Mouse (Mus musculus): ENCODE data around the gene Cd248. TPM values are rescaled to one million over a fixed set of nuclear protein-coding genes. Genes with fewer than 3 reads are reported as not detected.
A peak's percentile ranks its signal among the peaks of the same experiment; 100 is the strongest.

The Cd248 gene
- total and polyA plus RNA-seq, 3 experiments, result 9.3 to 18.1 (median 12.2) TPM

- Histone ChIP-seq H3K4me3 (peak overlapping the region; percentile 89), H3K27me3 (ENCODE audit: control insufficient read depth, insufficient read depth, low read length) (no peaks in the 10 kb centered on the region), H3K27ac (peak overlapping the region; percentile 100), H3K36me3 (ENCODE audit: control insufficient read depth, insufficient read depth, low read length) (no peaks in the 10 kb centered on the region), H3K9ac (ENCODE audit: low read depth, low read length) (peak overlapping the region; percentile 87), H3K4me1 (ENCODE audit: control insufficient read depth, insufficient read depth, low read length) (peaks cover 6% of the 10 kb centered on the region), H3K79me2 (replicated peaks; ENCODE audit: control insufficient read depth, insufficient read depth, low read length) (no peaks in the 10 kb centered on the region)
- TF ChIP-seq EP300 (IDR thresholded peaks at IDR 0.05; ENCODE audit: insufficient read depth, low read depth, low read length) (no peak), POLR2A (IDR thresholded peaks at IDR 0.05; ENCODE audit: insufficient read depth, low read depth, low read length) (no peak), CTCF (IDR thresholded peaks at IDR 0.05) (no peak)
- DNase-seq, result no peak
- intact Hi-C loops (cut with DNase I), result loop anchor here (2.0 kb wide), 1 partner anchor 17 kb away; the partner anchor contains the start of gene Yif1a
- under 1% methylated on average over 9 of the region's 9 CpGs for WGBS
Observed at GRCm38 (mm10) chr19:5106074-5106473, 38.2 kb downstream of the Cd248 start.

GRCm38 (mm10) chr19:5106731-5107191 is 38.9 kb downstream of the Cd248 start, which contains the start of gene Rab1b:
Gene Rab1b (minus strand): TSS chr19:5107072.
- intact Hi-C loops (cut with DNase I), result loop anchor here (2.0 kb wide), 1 partner anchor 18 kb away; the partner anchor contains the start of gene Yif1a

DNA sequence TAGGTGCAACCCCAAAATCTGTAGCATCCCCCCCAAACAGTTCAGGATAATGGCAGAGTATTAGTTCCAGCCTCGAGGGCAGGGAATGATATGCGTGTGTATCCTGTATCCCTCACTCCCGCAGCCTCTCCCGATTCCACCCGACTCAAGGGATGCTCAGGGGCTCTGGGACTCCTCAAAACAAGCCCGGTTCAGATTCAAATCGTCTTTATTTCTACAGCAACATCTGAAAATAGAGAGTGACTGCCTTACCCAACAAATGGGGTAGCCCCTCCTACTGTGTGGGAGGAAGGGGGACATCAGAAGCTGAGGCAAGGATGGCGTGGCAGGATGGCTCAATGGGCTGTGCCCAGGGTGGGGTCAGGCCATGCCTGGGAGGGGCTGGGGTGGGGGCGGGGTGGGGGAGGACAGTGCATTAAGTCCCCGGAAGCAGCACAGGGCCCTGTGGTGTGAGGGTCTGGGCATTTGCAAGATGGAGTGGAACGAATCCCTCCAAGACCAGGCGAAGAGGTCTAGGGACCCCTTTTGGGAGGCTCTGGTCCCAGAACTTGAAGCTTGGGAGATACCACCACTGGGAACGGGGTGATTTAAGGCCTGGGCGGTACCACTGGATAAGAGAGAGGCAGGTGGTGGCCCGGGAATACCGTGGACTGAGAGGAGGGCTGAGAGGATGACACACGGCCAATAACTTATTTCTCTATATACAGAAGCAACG is 39.8 kb downstream of the Cd248 start:
- Histone ChIP-seq H3K9ac (ENCODE audit: low read depth, low read length) (no peak overlapping the region), H3K36me3 (ENCODE audit: control insufficient read depth, insufficient read depth, low read length) (no peaks in the 10 kb centered on the region), H3K4me1 (ENCODE audit: control insufficient read depth, insufficient read depth, low read length) (peaks cover 6% of the 10 kb centered on the region), H3K79me2 (replicated peaks; ENCODE audit: control insufficient read depth, insufficient read depth, low read length) (no peaks in the 10 kb centered on the region), H3K4me3 (no peak overlapping the region), H3K27ac (no peak overlapping the region; the same call in 1 of the 2 replicates), H3K27me3 (ENCODE audit: control insufficient read depth, insufficient read depth, low read length) (no peaks in the 10 kb centered on the region)
- WGBS, result 73% methylated on average over 18 of the region's 18 CpGs
- DNase-seq, result no peak
- TF ChIP-seq POLR2A (IDR thresholded peaks at IDR 0.05; ENCODE audit: insufficient read depth, low read depth, low read length), result no peak
- no peak for TF ChIP-seq CTCF (IDR thresholded peaks at IDR 0.05)
- no peak for TF ChIP-seq EP300 (IDR thresholded peaks at IDR 0.05; ENCODE audit: insufficient read depth, low read depth, low read length)
- intact Hi-C loops (cut with DNase I), result loop anchor here (2.0 kb wide), 1 partner anchor 19 kb away; the partner anchor contains the start of gene Yif1a

More at GRCm38 (mm10) chr19:5106731-5107191, 38.9 kb downstream of the Cd248 start, which contains the start of gene Rab1b:
- under 1% methylated on average over 46 of the region's 46 CpGs for WGBS
- H3K4me3 ChIP-seq, result peak within 1 kb of the TSS; percentile 89
- peak within 1 kb of the TSS; percentile 100 for H3K27ac ChIP-seq
- peak; percentile 97 to 99 for DNase-seq
- H3K9ac ChIP-seq (ENCODE audit: low read depth, low read length), result peak within 1 kb of the TSS; percentile 87
- H3K79me2 ChIP-seq (replicated peaks; ENCODE audit: control insufficient read depth, insufficient read depth, low read length), result no peaks in the 10 kb centered on the region
- no peaks in the 10 kb centered on the region for H3K27me3 ChIP-seq (ENCODE audit: control insufficient read depth, insufficient read depth, low read length)
- TF ChIP-seq CTCF (IDR thresholded peaks at IDR 0.05) (no peak), POLR2A (IDR thresholded peaks at IDR 0.05; ENCODE audit: insufficient read depth, low read depth, low read length) (peak; percentile 78)
- peaks cover 6% of the 10 kb centered on the region for H3K4me1 ChIP-seq (ENCODE audit: control insufficient read depth, insufficient read depth, low read length)
- H3K36me3 ChIP-seq (ENCODE audit: control insufficient read depth, insufficient read depth, low read length), result no peaks in the 10 kb centered on the region

DNA sequence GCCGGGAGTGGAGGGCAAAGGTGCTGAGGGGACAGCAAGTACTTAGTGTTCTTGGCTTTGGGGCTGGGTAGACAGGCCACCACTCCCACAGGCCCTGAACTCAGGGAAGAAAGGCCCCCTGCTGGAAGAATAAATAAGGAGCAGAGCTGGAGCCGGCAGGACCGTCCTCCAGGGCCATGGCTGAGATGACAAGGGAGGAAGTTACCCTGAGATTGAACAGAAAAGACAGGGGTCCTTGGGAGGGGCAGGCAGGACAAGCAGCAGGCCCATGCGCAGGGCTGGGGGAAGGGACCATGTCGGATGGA is 40.3 kb downstream of the Cd248 start:
- H3K4me1 ChIP-seq (ENCODE audit: control insufficient read depth, insufficient read depth, low read length), result peaks cover 6% of the 10 kb centered on the region
- intact Hi-C loops (cut with DNase I), result no loop called here
- 14% methylated on average over 5 of the region's 5 CpGs for WGBS
- H3K27ac ChIP-seq, result no peak overlapping the region
- no peaks in the 10 kb centered on the region for H3K36me3 ChIP-seq (ENCODE audit: control insufficient read depth, insufficient read depth, low read length)
- H3K27me3 ChIP-seq (ENCODE audit: control insufficient read depth, insufficient read depth, low read length), result no peaks in the 10 kb centered on the region
- no peak overlapping the region for H3K9ac ChIP-seq (ENCODE audit: low read depth, low read length)
- no peak for DNase-seq
- H3K79me2 ChIP-seq (replicated peaks; ENCODE audit: control insufficient read depth, insufficient read depth, low read length), result no peaks in the 10 kb centered on the region
- H3K4me3 ChIP-seq, result no peak overlapping the region
- TF ChIP-seq EP300 (IDR thresholded peaks at IDR 0.05; ENCODE audit: insufficient read depth, low read depth, low read length) (no peak), CTCF (IDR thresholded peaks at IDR 0.05) (peak; percentile 60)

DNA sequence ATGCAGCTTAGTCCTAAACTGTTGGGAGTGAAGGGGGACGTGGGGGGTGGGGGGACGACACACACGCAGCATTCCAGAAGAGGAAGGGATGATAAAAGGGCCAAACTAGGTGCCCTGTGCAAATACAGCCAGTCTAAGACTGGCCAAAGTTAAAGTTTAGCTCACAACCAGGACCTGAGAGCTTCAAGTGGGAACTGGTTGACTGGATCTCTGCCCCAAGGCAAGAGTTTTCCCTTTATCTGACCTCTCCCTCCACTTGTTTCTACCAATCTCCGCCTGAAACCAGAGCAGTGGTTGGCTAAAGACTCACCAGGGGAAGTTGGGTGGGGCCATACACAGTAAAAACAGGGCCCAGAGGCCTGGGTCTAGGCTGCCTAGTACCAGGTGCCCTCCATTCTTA is 40.8 kb downstream of the Cd248 start:
- Histone ChIP-seq H3K4me3 (no peak overlapping the region), H3K27ac (no peak overlapping the region), H3K4me1 (ENCODE audit: control insufficient read depth, insufficient read depth, low read length) (peaks cover 6% of the 10 kb centered on the region), H3K9ac (ENCODE audit: low read depth, low read length) (no peak overlapping the region), H3K36me3 (ENCODE audit: control insufficient read depth, insufficient read depth, low read length) (no peaks in the 10 kb centered on the region), H3K27me3 (ENCODE audit: control insufficient read depth, insufficient read depth, low read length) (no peaks in the 10 kb centered on the region), H3K79me2 (replicated peaks; ENCODE audit: control insufficient read depth, insufficient read depth, low read length) (no peaks in the 10 kb centered on the region)
- TF ChIP-seq EP300 (IDR thresholded peaks at IDR 0.05; ENCODE audit: insufficient read depth, low read depth, low read length), result no peak
- TF ChIP-seq POLR2A (IDR thresholded peaks at IDR 0.05; ENCODE audit: insufficient read depth, low read depth, low read length), result no peak
- TF ChIP-seq CTCF (IDR thresholded peaks at IDR 0.05), result no peak
- WGBS, result 51% methylated on average over 4 of the region's 4 CpGs
- no peak for DNase-seq
- intact Hi-C loops (cut with DNase I), result no loop called here

All from heart, adult 2 months (tissue).